Mouse (Mus musculus): ENCODE results near the gene Rrm1.

DNA sequence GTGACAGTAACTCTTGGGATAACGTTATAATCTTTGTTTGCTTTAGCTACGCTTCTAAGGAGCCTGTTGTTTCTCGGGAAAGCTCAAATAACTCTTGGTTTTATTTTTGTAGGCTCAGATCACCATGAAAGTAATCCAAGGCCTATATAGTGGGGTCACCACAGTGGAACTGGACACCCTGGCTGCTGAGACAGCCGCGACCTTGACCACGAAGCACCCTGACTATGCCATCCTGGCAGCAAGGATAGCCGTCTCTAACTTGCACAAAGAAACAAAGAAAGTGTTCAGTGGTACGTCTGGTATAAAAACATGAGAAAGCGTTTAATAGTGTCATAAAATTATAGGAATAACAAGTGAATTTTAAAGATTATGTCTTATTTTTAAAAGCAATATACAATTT lies 4.9 kb downstream of the Rrm1 start:
- TF ChIP-seq GATA1 (IDR thresholded peaks at IDR 0.05; ENCODE audit: borderline replicate concordance, low read length) (no peak), FLI1 (IDR thresholded peaks at IDR 0.05; ENCODE audit: low read length) (no peak)

Measured in megakaryocyte, embryonic 14.5 days (primary cell).